Mouse (Mus musculus): ENCODE measurements around the gene Ccna2.

- TF ChIP-seq GATA1 (IDR thresholded peaks at IDR 0.05; ENCODE audit: low read length) (no peak), TAL1 (IDR thresholded peaks at IDR 0.05; ENCODE audit: low read length) (no peak)
Observed at GRCm38 (mm10) chr3:36571827-36572378, at the start of gene Ccna2.

Measured in erythroblast, embryonic 14.5 days (primary cell).